Mouse (Mus musculus) megakaryocyte, embryonic 14.5 days (primary cell): ENCODE results near the gene Olfr316. TPM values are rescaled to one million over a fixed set of nuclear protein-coding genes. Genes with fewer than 3 reads are reported as not detected.
A peak's percentile ranks its signal among the peaks of the same experiment; 100 is the strongest.

Source experiments
- H3K27me3 ChIP-seq: replicated peaks from 2 replicates; pipeline ENCODE3; 2012; ENCODE audit warnings: inconsistent platforms
- H3K36me3 ChIP-seq: replicated peaks from 2 replicates; pipeline ENCODE3; 2012; ENCODE audit warnings: low read length, inconsistent platforms, mixed read lengths
- H3K4me1 ChIP-seq: 2 replicates; pipeline ENCODE4 v1.6.1; 2012; ENCODE audit warnings: inconsistent platforms
- H3K4me3 ChIP-seq: replicated peaks from 2 replicates; pipeline ENCODE3; 2012; ENCODE audit warnings: moderate library complexity, mild to moderate bottlenecking, inconsistent platforms
- H3K9me3 ChIP-seq: 2 replicates; pipeline ENCODE4 v1.6.1; 2012; ENCODE audit warnings: inconsistent platforms
- FLI1 ChIP-seq: IDR thresholded peaks from 2 replicates; pipeline ENCODE4 v1.6.1; 2012; ENCODE audit warnings: low read length, inconsistent platforms, mixed read lengths
- GATA1 ChIP-seq: IDR thresholded peaks from 3 replicates; pipeline ENCODE4 v1.6.1; 2012; ENCODE audit warnings: mixed read lengths, low read length, inconsistent platforms, borderline replicate concordance
- polyA plus RNA-seq: library from polyadenylated mRNA; stranded (reverse); fragments of >175 nt; gene quantifications from 2 replicates; pipeline ENCODE4 v1.2.3, GENCODE M21; 2012; ENCODE audit warnings: low replicate concordance; ENCODE audit not compliant: insufficient read depth

Olfr316 gene
- polyA plus RNA-seq, 1 experiment, result not detected

DNA sequence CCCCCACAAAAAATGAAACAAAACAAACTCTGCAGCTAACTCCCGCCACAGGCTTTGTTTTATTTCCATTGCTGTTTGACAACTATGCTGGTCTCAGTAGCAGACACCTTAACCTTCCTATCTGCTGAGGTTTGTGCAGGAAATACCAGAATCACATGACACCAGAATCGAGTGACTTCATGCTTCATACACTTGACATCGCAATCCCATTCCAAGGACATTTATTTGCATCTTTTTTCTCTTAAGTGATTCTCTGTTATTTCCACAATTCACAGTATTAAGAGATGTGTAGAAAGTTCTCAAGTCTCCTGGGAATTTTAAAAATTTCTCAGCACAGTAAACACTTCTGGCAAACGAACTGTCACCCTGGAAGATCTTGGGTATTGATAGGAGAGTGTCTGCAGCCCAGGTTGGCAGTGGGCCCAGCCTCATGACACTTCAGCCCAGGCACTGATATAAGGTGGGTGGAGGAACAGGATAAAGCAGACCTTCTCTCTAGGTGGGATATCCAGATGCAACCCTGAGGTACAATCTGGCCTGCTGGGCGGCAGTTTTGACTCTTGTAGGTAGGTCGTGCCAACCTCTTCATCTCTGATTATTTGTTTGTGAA lies 30.1 kb downstream of the Olfr316 start, which contains the start of gene Olfr314:
Gene Olfr314, plus strand, starts transcription at position 473 of the 610 bp plus-strand sequence.
- peaks cover 7% of the 10 kb centered on the region; the same call in 1 of the 2 replicates for H3K9me3 ChIP-seq
- TF ChIP-seq FLI1 (no peak), GATA1 (no peak)
- peaks cover 17% of the 10 kb centered on the region for H3K27me3 ChIP-seq
- no peak within 1 kb of the TSS for H3K4me3 ChIP-seq
- H3K36me3 ChIP-seq, result no peaks in the 10 kb centered on the region
- H3K4me1 ChIP-seq, result no peaks in the 10 kb centered on the region; the same call in 1 of the 2 replicates

GRCm38 (mm10) chr11:58784182-58784581 lies 31.6 kb downstream of the Olfr316 start:
- Histone ChIP-seq H3K9me3 (no peaks in the 10 kb centered on the region), H3K27me3 (peaks cover 12% of the 10 kb centered on the region)
- TF ChIP-seq GATA1, result no peak
- TF ChIP-seq FLI1, result no peak

DNA sequence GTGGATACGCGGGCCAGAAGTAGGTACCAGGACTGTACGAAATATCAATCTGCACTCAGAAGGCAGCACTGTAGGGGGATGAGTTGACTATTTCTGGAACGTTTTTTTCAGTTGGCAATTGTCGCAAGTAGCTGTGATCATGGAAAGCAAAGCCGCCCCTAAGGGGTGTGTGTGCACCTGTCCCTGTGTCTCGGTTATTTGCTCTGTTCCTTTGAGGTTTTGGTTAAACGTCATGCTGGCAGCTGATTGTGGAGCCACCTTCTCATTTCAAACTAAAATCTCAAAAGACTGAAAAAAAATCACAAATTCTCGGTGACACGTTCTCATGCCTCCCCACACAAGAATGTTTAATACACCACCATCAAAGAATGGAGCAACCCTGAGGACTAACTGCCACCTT lies 35.1 kb downstream of the Olfr316 start:
- peaks cover 5% of the 10 kb centered on the region; the same call in 1 of the 2 replicates for H3K4me1 ChIP-seq
- H3K4me3 ChIP-seq, result no peak overlapping the region
- no peak for TF ChIP-seq GATA1
- TF ChIP-seq FLI1, result no peak
- H3K9me3 ChIP-seq, result no peaks in the 10 kb centered on the region
- no peaks in the 10 kb centered on the region for H3K36me3 ChIP-seq
- peaks cover 15% of the 10 kb centered on the region for H3K27me3 ChIP-seq

More at GRCm38 (mm10) chr11:58784182-58784581, 31.6 kb downstream of the Olfr316 start:
- Histone ChIP-seq H3K4me1 (no peaks in the 10 kb centered on the region), H3K36me3 (no peaks in the 10 kb centered on the region), H3K4me3 (no peak overlapping the region)

GRCm38 (mm10) chr11:58788346-58788745 lies 35.8 kb downstream of the Olfr316 start:
- TF ChIP-seq FLI1, result no peak
- TF ChIP-seq GATA1, result no peak
- Histone ChIP-seq H3K9me3 (no peaks in the 10 kb centered on the region), H3K27me3 (peaks cover 13% of the 10 kb centered on the region), H3K4me1 (peaks cover 5% of the 10 kb centered on the region; the same call in 1 of the 2 replicates), H3K4me3 (no peak overlapping the region), H3K36me3 (no peaks in the 10 kb centered on the region)

- H3K27me3 ChIP-seq, result peaks cover 13% of the 10 kb centered on the region
- H3K36me3 ChIP-seq, result no peaks in the 10 kb centered on the region
- TF ChIP-seq FLI1 (no peak), GATA1 (no peak)
- H3K4me1 ChIP-seq, result peaks cover 5% of the 10 kb centered on the region; the same call in 1 of the 2 replicates
- no peak overlapping the region for H3K4me3 ChIP-seq
- H3K9me3 ChIP-seq, result no peaks in the 10 kb centered on the region
Observed at GRCm38 (mm10) chr11:58789532-58789931, 37.0 kb downstream of the Olfr316 start.

DNA sequence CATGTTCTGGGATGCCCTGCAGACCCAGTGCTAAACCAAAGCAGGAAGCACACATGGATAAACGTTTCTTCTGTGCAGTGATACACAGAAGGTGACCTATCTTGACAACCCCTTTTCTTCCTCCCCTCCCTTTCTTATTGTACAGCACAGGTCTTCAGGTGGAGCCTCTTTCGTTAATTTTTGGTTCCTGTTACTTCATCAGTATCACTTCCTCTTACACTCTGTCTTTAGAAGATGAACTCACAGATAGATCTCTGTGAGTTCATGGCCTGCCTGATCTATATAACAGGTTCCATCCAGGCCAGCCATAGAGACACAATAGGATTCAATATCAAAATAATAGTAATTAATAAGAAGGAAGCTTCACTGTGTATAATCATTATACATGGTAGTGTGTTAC lies 37.5 kb downstream of the Olfr316 start:
- H3K27me3 ChIP-seq, result peaks cover 13% of the 10 kb centered on the region
- TF ChIP-seq GATA1 (no peak), FLI1 (no peak)
- no peak overlapping the region for H3K4me3 ChIP-seq
- no peaks in the 10 kb centered on the region for H3K9me3 ChIP-seq
- H3K36me3 ChIP-seq, result no peaks in the 10 kb centered on the region
- H3K4me1 ChIP-seq, result peaks cover 5% of the 10 kb centered on the region; the same call in 1 of the 2 replicates

DNA sequence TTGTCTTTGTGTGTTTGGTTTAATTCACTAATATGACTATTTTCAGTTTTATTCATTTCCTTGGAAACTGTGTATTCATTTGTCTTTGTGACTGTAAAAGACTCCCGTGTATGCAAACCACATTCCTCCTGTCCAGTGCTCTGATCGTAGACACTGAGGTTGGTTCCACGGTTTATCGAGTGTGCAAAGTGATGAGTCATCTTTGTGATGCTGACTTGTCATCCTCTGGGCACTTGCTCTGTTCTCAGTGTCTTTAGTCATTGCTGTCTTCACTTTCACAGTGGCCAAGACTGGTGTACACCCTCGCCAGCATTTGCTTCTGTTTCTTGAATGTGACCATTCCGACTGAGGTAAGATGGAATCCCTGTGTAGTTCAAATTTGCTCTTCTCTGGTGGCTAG lies 38.1 kb downstream of the Olfr316 start:
- H3K4me3 ChIP-seq, result peak overlapping the region; percentile 8
- H3K4me1 ChIP-seq, result peaks cover 5% of the 10 kb centered on the region; the same call in 1 of the 2 replicates
- H3K36me3 ChIP-seq, result no peaks in the 10 kb centered on the region
- TF ChIP-seq GATA1 (no peak), FLI1 (no peak)
- no peaks in the 10 kb centered on the region for H3K9me3 ChIP-seq
- peaks cover 15% of the 10 kb centered on the region for H3K27me3 ChIP-seq

DNA sequence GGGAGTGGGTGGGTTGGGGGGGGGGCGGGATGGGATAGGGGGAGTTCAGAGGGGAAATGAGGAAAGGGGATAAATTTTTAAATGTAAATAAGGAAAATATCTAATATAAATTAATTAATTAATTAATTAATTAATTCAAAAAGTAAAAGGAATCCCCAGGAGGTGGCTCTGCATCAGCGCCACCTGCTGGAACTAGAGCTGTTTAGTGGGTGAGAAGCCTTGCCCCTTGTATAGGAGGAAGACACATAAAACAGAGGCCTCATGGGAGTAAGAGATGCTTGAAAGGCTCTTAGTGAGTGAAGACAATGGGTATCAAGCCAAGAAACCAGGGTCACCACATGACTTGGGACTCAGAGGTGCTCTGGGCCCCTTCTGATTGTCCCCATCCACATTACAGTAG lies 43.3 kb downstream of the Olfr316 start:
- peaks cover 24% of the 10 kb centered on the region for H3K27me3 ChIP-seq
- no peak overlapping the region for H3K4me3 ChIP-seq
- no peaks in the 10 kb centered on the region for H3K36me3 ChIP-seq
- H3K9me3 ChIP-seq, result no peaks in the 10 kb centered on the region
- H3K4me1 ChIP-seq, result peaks cover 6% of the 10 kb centered on the region; the same call in 1 of the 2 replicates
- TF ChIP-seq GATA1, result no peak
- TF ChIP-seq FLI1, result no peak

- TF ChIP-seq GATA1 (no peak), FLI1 (no peak)
- peaks cover 24% of the 10 kb centered on the region for H3K27me3 ChIP-seq
- H3K4me3 ChIP-seq, result no peak overlapping the region
Observed at GRCm38 (mm10) chr11:58796850-58797249, 44.3 kb downstream of the Olfr316 start.

GRCm38 (mm10) chr11:58799747-58800146 lies 47.2 kb downstream of the Olfr316 start:
- Histone ChIP-seq H3K27me3 (peaks cover 26% of the 10 kb centered on the region), H3K4me3 (no peak overlapping the region), H3K36me3 (no peaks in the 10 kb centered on the region), H3K9me3 (no peaks in the 10 kb centered on the region), H3K4me1 (peaks cover 17% of the 10 kb centered on the region)
- no peak for TF ChIP-seq FLI1

More at GRCm38 (mm10) chr11:58796850-58797249, 44.3 kb downstream of the Olfr316 start:
- Histone ChIP-seq H3K36me3 (no peaks in the 10 kb centered on the region), H3K4me1 (peaks cover 10% of the 10 kb centered on the region), H3K9me3 (no peaks in the 10 kb centered on the region)
